Mouse (Mus musculus) layer of hippocampus, adult 2 months (tissue): ENCODE measurements around the gene Hist1h2bq. TPM values are rescaled to one million over a fixed set of nuclear protein-coding genes. Genes with fewer than 3 reads are reported as not detected.

Source experiments
- DNase-seq, 2 experiments: peaks; one replicate each; pipeline ENCODE4 v3.0.0; 2022; ENCODE audit warnings: low spot score in 2 of 2
- H3K27ac ChIP-seq: fragments of 200-600 bp; 2 replicates; pipeline ENCODE4 v1.8.1; 2022
- H3K4me3 ChIP-seq: fragments of 200-600 bp; 2 replicates; pipeline ENCODE4 v1.8.1; 2022; ENCODE audit warnings: mild to moderate bottlenecking
- CTCF ChIP-seq: fragments of 200-600 bp; conservative IDR thresholded peaks from 2 replicates; pipeline ENCODE4 v1.8.1; 2022; ENCODE audit warnings: antibody characterized with exemption, mild to moderate bottlenecking, moderate library complexity
- microRNA-seq, 2 experiments: library from miRNA; unstranded; fragments of <30 nt; microRNA quantifications; one replicate each; pipeline ENCODE4 v1.2.0; 2021
- total RNA-seq, 2 experiments: library from RNA; stranded (reverse); gene quantifications; 2 replicates each; pipeline ENCODE4 v1.2.3; 2021

The Hist1h2bq gene
- total RNA-seq, 2 experiments from 2014 or later = 39.6 to 42.1 TPM

- DNase-seq = no peak
- no peak overlapping the region for H3K4me3 ChIP-seq
- TF ChIP-seq CTCF = no peak
- H3K27ac ChIP-seq = no peak overlapping the region
These were observed 28.4 kb downstream of the Hist1h2bq start for GRCm38 (mm10) chr13:21781639-21782038.

- peak overlapping the region; percentile 64 for H3K4me3 ChIP-seq
- no peak for DNase-seq
- no peak overlapping the region for H3K27ac ChIP-seq
- no peak for TF ChIP-seq CTCF
These were observed 28.9 kb downstream of the Hist1h2bq start for GRCm38 (mm10) chr13:21781021-21781555.

GRCm38 (mm10) chr13:21779767-21780731 is 29.9 kb downstream of the Hist1h2bq start, which contains the start of gene Hist1h1b:
Gene Hist1h1b, minus strand, starts transcription at chr13:21780625.
- TF ChIP-seq CTCF = no peak
- peak within 1 kb of the TSS; percentile 64 for H3K4me3 ChIP-seq
- peak within 1 kb of the TSS; percentile 80 for H3K27ac ChIP-seq
- DNase-seq = peak; percentile 23 to 49

GRCm38 (mm10) chr13:21778814-21779766 is 30.9 kb downstream of the Hist1h2bq start:
- peak; percentile 57 to 77 for DNase-seq
- Histone ChIP-seq H3K4me3 (peak overlapping the region; percentile 64), H3K27ac (peak overlapping the region; percentile 43; the same call in 1 of the 2 replicates)
- TF ChIP-seq CTCF = no peak

Small RNA genes within 50 kb of the gene (microRNA-seq; reads per million reads assigned to microRNA genes)
- gene Gm19658 (0 reads per million in 2 experiments), gene Gm44346 (0 reads per million in 2 experiments), gene Gm44466 (0 reads per million in 2 experiments)

Other genes starting within 250 kb of the Hist1h2bq start
- gene Olfr1364, start 228.4 kb downstream of the Hist1h2bq start, total RNA-seq = not detected
- gene Olfr1362, start 196.2 kb downstream of the Hist1h2bq start, total RNA-seq = not detected
- not detected for gene Olfr11, start 167.7 kb downstream of the Hist1h2bq start, total RNA-seq
- gene Olfr1361, start 146.8 kb downstream of the Hist1h2bq start, total RNA-seq = not detected
- gene Olfr1360, start 132.8 kb downstream of the Hist1h2bq start, total RNA-seq = not detected
- gene Olfr1359, start 112.1 kb downstream of the Hist1h2bq start, total RNA-seq = not detected
- gene Hist1h2bl, start 94.1 kb downstream of the Hist1h2bq start, total RNA-seq = 10 to 100 TPM; 25.0 to 36.7 TPM
- 10 to 100 TPM; 27.6 to 54.9 TPM for gene Hist1h2ai, start 93.8 kb downstream of the Hist1h2bq start, total RNA-seq
- gene Hist1h3h, start 92.5 kb downstream of the Hist1h2bq start, total RNA-seq = 10 to 100 TPM; 51.3 to 58.2 TPM
- gene Hist1h2bm, start 88.2 kb downstream of the Hist1h2bq start, total RNA-seq = 1 to 10 TPM; 4.2 to 8.2 TPM
- 10 to 100 TPM; 16.7 to 19.3 TPM for gene Hist1h4j, start 75.1 kb downstream of the Hist1h2bq start, total RNA-seq
- gene Hist1h4k, start 59.7 kb downstream of the Hist1h2bq start, total RNA-seq = 100 to 1,000 TPM; 269 to 298 TPM
- 10 to 100 TPM; 15.1 TPM for gene Hist1h2ak, start 56.4 kb downstream of the Hist1h2bq start, total RNA-seq
- gene Hist1h2bn, start 56.1 kb downstream of the Hist1h2bq start, total RNA-seq = 1 to 10 TPM; 8.3 to 9.4 TPM
- 1 to 10 TPM; 6.3 to 8.1 TPM for gene Hist1h1b, start 29.6 kb downstream of the Hist1h2bq start, total RNA-seq
- gene Hist1h3i, start 26.8 kb downstream of the Hist1h2bq start, total RNA-seq = 10 to 100 TPM; 61.0 to 71.7 TPM
- 1 to 10 TPM in 1 of 2 experiments, not detected in 1; 2.8 TPM for gene Hist1h2an, start 23.0 kb downstream of the Hist1h2bq start, total RNA-seq
- gene Hist1h2bp, start 22.7 kb downstream of the Hist1h2bq start, total RNA-seq = 1 to 10 TPM; 6.8 to 8.1 TPM
- gene Hist1h2ao, start 268 bp upstream of the Hist1h2bq start, total RNA-seq = 10 to 100 TPM; 30.7 to 36.0 TPM
- gene Hist1h4m, start 1.5 kb upstream of the Hist1h2bq start, total RNA-seq = 100 to 1,000 TPM; 247 to 254 TPM
- 10 to 100 TPM; 26.5 to 46.4 TPM for gene Hist1h4n, start 22.0 kb upstream of the Hist1h2bq start, total RNA-seq
- gene Hist1h2ap, start 23.3 kb upstream of the Hist1h2bq start, total RNA-seq = 10 to 100 TPM; 11.3 to 15.9 TPM
- 10 to 100 TPM; 38.6 to 42.0 TPM for gene Hist1h2br, start 23.5 kb upstream of the Hist1h2bq start, total RNA-seq
- 1 to 10 TPM; 3.5 to 4.6 TPM for gene Zfp184, start 134.9 kb upstream of the Hist1h2bq start, total RNA-seq
- under 1 TPM in 1 of 2 experiments, not detected in 1; 0.18 TPM for gene Pom121l2, start 171.0 kb upstream of the Hist1h2bq start, total RNA-seq
- gene Prss16, start 199.5 kb upstream of the Hist1h2bq start, total RNA-seq = under 1 TPM; 0.32 to 0.51 TPM
- 10 to 100 TPM; 12.5 to 17.0 TPM for gene Hist1h2ah, start 225.4 kb upstream of the Hist1h2bq start, total RNA-seq
- 10 to 100 TPM; 23.5 to 24.4 TPM for gene Hist1h2bk, start 225.7 kb upstream of the Hist1h2bq start, total RNA-seq
- gene Hist1h4i, start 231.2 kb upstream of the Hist1h2bq start, total RNA-seq = 10 to 100 TPM; 64.2 to 71.7 TPM
- gene Hist1h2ag, start 232.7 kb upstream of the Hist1h2bq start, total RNA-seq = 10 to 100 TPM; 16.5 to 20.6 TPM
- 10 to 100 TPM; 12.9 to 15.9 TPM for gene Hist1h2bj, start 233.0 kb upstream of the Hist1h2bq start, total RNA-seq